Mouse (Mus musculus) heart, adult 9 months (tissue): ENCODE measurements around the gene Maneal.

Experiments
- DNase-seq, 2 experiments: peaks; one replicate each; pipeline ENCODE4 v3.0.0; 2022; ENCODE audit warnings: low spot score in 2 of 2

Maneal gene

GRCm38 (mm10) chr4:124849631-124850260 lies 12.2 kb downstream of the Maneal start:
- peak; percentile 43 to 44 for DNase-seq

GRCm38 (mm10) chr4:124847573-124847972 lies 14.4 kb downstream of the Maneal start:
- DNase-seq, result peak; percentile 56 to 74

GRCm38 (mm10) chr4:124843493-124843892 lies 18.5 kb downstream of the Maneal start:
- DNase-seq, result no peak

- no peak for DNase-seq
Measured at GRCm38 (mm10) chr4:124840998-124841397, 21.0 kb downstream of the Maneal start.

- no peak for DNase-seq
Measured at GRCm38 (mm10) chr4:124838035-124838700, 23.8 kb downstream of the Maneal start.

- no peak for DNase-seq
Measured at GRCm38 (mm10) chr4:124832796-124833195, 29.2 kb downstream of the Maneal start.

- no peak for DNase-seq
Measured at GRCm38 (mm10) chr4:124829671-124830070, 32.3 kb downstream of the Maneal start.

- no peak for DNase-seq
Measured at GRCm38 (mm10) chr4:124825371-124825965, 36.5 kb downstream of the Maneal start.

- DNase-seq, result no peak
Measured at GRCm38 (mm10) chr4:124824967-124825366, 37.0 kb downstream of the Maneal start.

GRCm38 (mm10) chr4:124818832-124819231 lies 43.1 kb downstream of the Maneal start:
- no peak for DNase-seq

GRCm38 (mm10) chr4:124817803-124818202 lies 44.2 kb downstream of the Maneal start:
- peak; percentile 51 to 56 for DNase-seq

- DNase-seq, result peak in 1 of 2 experiments; percentile 17
Measured at GRCm38 (mm10) chr4:124815901-124816300, 46.1 kb downstream of the Maneal start.

GRCm38 (mm10) chr4:124811347-124811975 lies 50.5 kb downstream of the Maneal start:
- no peak for DNase-seq

- no peak for DNase-seq
Measured at GRCm38 (mm10) chr4:124810056-124810455, 51.9 kb downstream of the Maneal start.

GRCm38 (mm10) chr4:124809136-124809883 lies 52.7 kb downstream of the Maneal start:
- no peak for DNase-seq

GRCm38 (mm10) chr4:124808511-124808910 lies 53.5 kb downstream of the Maneal start:
- peak in 1 of 2 experiments; percentile 24 for DNase-seq
